8 mouse cellular contexts compared by ENCODE assay signal in genomic region chr13:80963591-80963940, GRCm38 (mm10).
A peak's percentile ranks its signal among the peaks of the same experiment; 100 is the strongest.
DNase-seq lines count a peak whose midpoint lies in the region; ATAC-seq and TF ChIP-seq lines count a peak whose summit lies in the region.

No protein-coding gene starts in this region.

- 0 out of 2 replicates have a peak overlapping the region, but pooled peaks have one; percentile 83 for H3K27ac ChIP-seq in lung, postnatal 0 days (ENCODE audit: low read length)
- peak overlapping the region; percentile 74; the same call in 1 of the 2 replicates for H3K27ac ChIP-seq in hindbrain, embryonic 15.5 days (replicated peaks)
- peak overlapping the region; percentile 82 for H3K27ac ChIP-seq in neural tube, embryonic 15.5 days (replicated peaks)

- H3K9me3 ChIP-seq in lung, postnatal 0 days (ENCODE audit: low read length) = no peaks in the 10 kb centered on the region
- no peaks in the 10 kb centered on the region for H3K9me3 ChIP-seq in hindbrain, embryonic 15.5 days
- H3K9me3 ChIP-seq in neural tube, embryonic 15.5 days (replicated peaks) = no peaks in the 10 kb centered on the region

- H3K27me3 ChIP-seq in lung, postnatal 0 days (replicated peaks; ENCODE audit: insufficient read depth, low read length) = no peaks in the 10 kb centered on the region
- H3K27me3 ChIP-seq in hindbrain, embryonic 15.5 days = no peaks in the 10 kb centered on the region
- 0 out of 2 replicates have a peak, but pooled peaks cover 4% of the 10 kb centered on the region for H3K27me3 ChIP-seq in neural tube, embryonic 15.5 days (replicated peaks)

- no peak for TF ChIP-seq CTCF in lung, postnatal 0 days (IDR thresholded peaks at IDR 0.05)

- no peak overlapping the region for H3K9ac ChIP-seq in lung, postnatal 0 days (replicated peaks; ENCODE audit: low read depth)
- H3K9ac ChIP-seq in hindbrain, embryonic 15.5 days = peak overlapping the region; percentile 49; the same call in 1 of the 2 replicates
- H3K9ac ChIP-seq in neural tube, embryonic 15.5 days (replicated peaks) = 0 out of 2 replicates have a peak overlapping the region, but pooled peaks have one; percentile 72

- peak overlapping the region; percentile 58; the same call in 1 of the 2 replicates for H3K4me2 ChIP-seq in lung, postnatal 0 days (replicated peaks; ENCODE audit: low read depth, low read length)
- H3K4me2 ChIP-seq in hindbrain, embryonic 15.5 days = peak overlapping the region; percentile 68
- H3K4me2 ChIP-seq in neural tube, embryonic 15.5 days = peak overlapping the region; percentile 78

- H3K4me3 ChIP-seq in lung, postnatal 0 days (ENCODE audit: low read depth, low read length) = no peak overlapping the region; the same call in 1 of the 2 replicates
- peak overlapping the region; percentile 52; the same call in 1 of the 2 replicates for H3K4me3 ChIP-seq in hindbrain, embryonic 15.5 days
- H3K4me3 ChIP-seq in neural tube, embryonic 15.5 days (replicated peaks) = peak overlapping the region; percentile 58; the same call in 1 of the 2 replicates

- H3K36me3 ChIP-seq in lung, postnatal 0 days (ENCODE audit: insufficient read depth, low read length) = no peaks in the 10 kb centered on the region
- no peaks in the 10 kb centered on the region for H3K36me3 ChIP-seq in hindbrain, embryonic 15.5 days
- no peaks in the 10 kb centered on the region for H3K36me3 ChIP-seq in neural tube, embryonic 15.5 days

- DNase-seq in cerebellum, adult 9-11 months = peak; percentile 28
- DNase-seq in lung, postnatal 0 days (ENCODE audit: low spot score) = no peak
- DNase-seq in lung, postnatal 10 days = no peak
- DNase-seq in adrenal gland, postnatal 36 days = no peak
- DNase-seq in left cerebral cortex, postnatal 4 days = no peak

- no peaks in the 10 kb centered on the region for H3K4me1 ChIP-seq in lung, postnatal 0 days (ENCODE audit: insufficient read depth, low read depth, low read length)
- peaks cover 10% of the 10 kb centered on the region; the same call in 1 of the 2 replicates for H3K4me1 ChIP-seq in hindbrain, embryonic 15.5 days (replicated peaks)
- H3K4me1 ChIP-seq in neural tube, embryonic 15.5 days = peaks cover 12% of the 10 kb centered on the region

- no peak for TF ChIP-seq EP300 in lung, postnatal 0 days (IDR thresholded peaks at IDR 0.05)

- intact Hi-C loops in left cerebral cortex, postnatal 4 days (cut with DNase I) = loop anchor here (10.0 kb wide), 1 partner anchor 69 kb away; no protein-coding TSS in a partner anchor

- WGBS in lung, postnatal 0 days = 59% methylated on average over 11 of the region's 11 CpGs
- 72% methylated on average over 11 of the region's 11 CpGs for WGBS in hindbrain, embryonic 15.5 days
- 72% methylated on average over 11 of the region's 11 CpGs for WGBS in neural tube, embryonic 15.5 days

- no peak for ATAC-seq in cerebellum, adult (ENCODE audit: insufficient number of reproducible peaks, low FRiP score, low TSS enrichment)
- ATAC-seq in lung, postnatal 0 days = no peak
- no peak for ATAC-seq in hindbrain, embryonic 15.5 days (ENCODE audit: low FRiP score, low read depth)
- 0 out of 2 replicates have a peak, but pooled peaks have one; percentile 1 for ATAC-seq in neural tube, embryonic 15.5 days (ENCODE audit: low FRiP score)
